Mouse (Mus musculus) megakaryocyte, embryonic 14.5 days (primary cell): ENCODE results near the gene Nmur2. TPM values are rescaled to one million over a fixed set of nuclear protein-coding genes. Genes with fewer than 3 reads are reported as not detected.

ENCODE experiments used
- H3K27me3 ChIP-seq: replicated peaks from 2 replicates; pipeline ENCODE3; 2012; ENCODE audit warnings: inconsistent platforms
- H3K36me3 ChIP-seq: replicated peaks from 2 replicates; pipeline ENCODE3; 2012; ENCODE audit warnings: low read length, inconsistent platforms, mixed read lengths
- H3K4me1 ChIP-seq: 2 replicates; pipeline ENCODE4 v1.6.1; 2012; ENCODE audit warnings: inconsistent platforms
- H3K4me3 ChIP-seq: replicated peaks from 2 replicates; pipeline ENCODE3; 2012; ENCODE audit warnings: moderate library complexity, mild to moderate bottlenecking, inconsistent platforms
- H3K9me3 ChIP-seq: 2 replicates; pipeline ENCODE4 v1.6.1; 2012; ENCODE audit warnings: inconsistent platforms
- FLI1 ChIP-seq: IDR thresholded peaks from 2 replicates; pipeline ENCODE4 v1.6.1; 2012; ENCODE audit warnings: low read length, inconsistent platforms, mixed read lengths
- GATA1 ChIP-seq: IDR thresholded peaks from 3 replicates; pipeline ENCODE4 v1.6.1; 2012; ENCODE audit warnings: mixed read lengths, low read length, inconsistent platforms, borderline replicate concordance
- polyA plus RNA-seq: library from polyadenylated mRNA; stranded (reverse); fragments of >175 nt; gene quantifications from 2 replicates; pipeline ENCODE4 v1.2.3, GENCODE M21; 2012; ENCODE audit warnings: low replicate concordance; ENCODE audit not compliant: insufficient read depth

Nmur2 gene
- polyA plus RNA-seq, 1 experiment, result not detected

GRCm38 (mm10) chr11:56013510-56014057, 27.2 kb downstream of the Nmur2 start:
- no peaks in the 10 kb centered on the region for H3K9me3 ChIP-seq
- TF ChIP-seq FLI1 (no peak), GATA1 (no peak)
- no peaks in the 10 kb centered on the region for H3K36me3 ChIP-seq
- no peaks in the 10 kb centered on the region for H3K4me1 ChIP-seq
- H3K4me3 ChIP-seq, result no peak overlapping the region
- H3K27me3 ChIP-seq, result no peaks in the 10 kb centered on the region

- Histone ChIP-seq H3K9me3 (no peaks in the 10 kb centered on the region), H3K27me3 (no peaks in the 10 kb centered on the region), H3K4me1 (no peaks in the 10 kb centered on the region), H3K36me3 (no peaks in the 10 kb centered on the region), H3K4me3 (no peak overlapping the region)
- no peak for TF ChIP-seq GATA1
- no peak for TF ChIP-seq FLI1
Observed at GRCm38 (mm10) chr11:56012396-56012795, 28.4 kb downstream of the Nmur2 start.

GRCm38 (mm10) chr11:56008277-56008676, 32.5 kb downstream of the Nmur2 start:
- no peaks in the 10 kb centered on the region for H3K27me3 ChIP-seq
- TF ChIP-seq GATA1 (no peak), FLI1 (no peak)
- no peak overlapping the region for H3K4me3 ChIP-seq

GRCm38 (mm10) chr11:55992799-55993198, 48.0 kb downstream of the Nmur2 start:
- TF ChIP-seq GATA1 (no peak), FLI1 (no peak)
- Histone ChIP-seq H3K9me3 (no peaks in the 10 kb centered on the region), H3K36me3 (no peaks in the 10 kb centered on the region), H3K4me3 (no peak overlapping the region), H3K27me3 (no peaks in the 10 kb centered on the region), H3K4me1 (no peaks in the 10 kb centered on the region)

More at GRCm38 (mm10) chr11:56008277-56008676, 32.5 kb downstream of the Nmur2 start:
- Histone ChIP-seq H3K9me3 (no peaks in the 10 kb centered on the region), H3K4me1 (no peaks in the 10 kb centered on the region), H3K36me3 (no peaks in the 10 kb centered on the region)

- Histone ChIP-seq H3K4me1 (no peaks in the 10 kb centered on the region), H3K9me3 (no peaks in the 10 kb centered on the region), H3K4me3 (no peak overlapping the region), H3K36me3 (no peaks in the 10 kb centered on the region), H3K27me3 (no peaks in the 10 kb centered on the region)
- TF ChIP-seq GATA1 (no peak), FLI1 (no peak)
Observed at GRCm38 (mm10) chr11:55992148-55992547, 48.7 kb downstream of the Nmur2 start.

GRCm38 (mm10) chr11:55991505-55992066, 49.2 kb downstream of the Nmur2 start:
- Histone ChIP-seq H3K27me3 (no peaks in the 10 kb centered on the region), H3K4me1 (no peaks in the 10 kb centered on the region), H3K4me3 (no peak overlapping the region), H3K9me3 (no peaks in the 10 kb centered on the region), H3K36me3 (no peaks in the 10 kb centered on the region)
- TF ChIP-seq GATA1 (no peak), FLI1 (no peak)

- H3K36me3 ChIP-seq, result no peaks in the 10 kb centered on the region
- no peaks in the 10 kb centered on the region for H3K4me1 ChIP-seq
- no peak for TF ChIP-seq GATA1
- no peak for TF ChIP-seq FLI1
- no peak overlapping the region for H3K4me3 ChIP-seq
- no peaks in the 10 kb centered on the region for H3K27me3 ChIP-seq
- peaks cover 9% of the 10 kb centered on the region for H3K9me3 ChIP-seq
Observed at GRCm38 (mm10) chr11:55984643-55985042, 56.2 kb downstream of the Nmur2 start.

GRCm38 (mm10) chr11:55981656-55982055, 59.2 kb downstream of the Nmur2 start:
- Histone ChIP-seq H3K36me3 (no peaks in the 10 kb centered on the region), H3K27me3 (no peaks in the 10 kb centered on the region), H3K9me3 (peaks cover 9% of the 10 kb centered on the region), H3K4me1 (no peaks in the 10 kb centered on the region), H3K4me3 (no peak overlapping the region)
- TF ChIP-seq GATA1 (no peak), FLI1 (no peak)

DNA sequence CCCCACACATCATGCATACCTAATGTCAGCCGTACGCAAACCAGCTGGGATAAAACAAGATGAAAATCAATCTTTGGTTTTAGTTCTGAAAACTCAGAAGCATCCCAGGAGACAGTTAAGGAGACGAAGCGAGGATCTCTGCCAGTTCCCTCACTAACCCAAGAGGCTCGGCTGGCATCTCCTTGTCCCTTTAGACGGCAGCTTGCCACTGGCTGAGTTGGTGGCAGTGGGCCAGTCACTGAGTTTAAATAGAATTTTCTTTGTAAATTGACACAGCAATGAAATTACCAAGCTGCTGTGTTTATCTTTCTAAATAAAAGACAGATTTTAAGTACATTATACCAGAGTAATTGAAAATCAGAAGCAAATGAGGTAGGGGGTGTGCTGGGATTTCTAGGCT, 62.7 kb downstream of the Nmur2 start:
- Histone ChIP-seq H3K9me3 (no peaks in the 10 kb centered on the region), H3K27me3 (peaks cover 2% of the 10 kb centered on the region)
- no peak for TF ChIP-seq GATA1
- no peak for TF ChIP-seq FLI1

More for the DNA sequence above, 62.7 kb downstream of the Nmur2 start:
- Histone ChIP-seq H3K36me3 (no peaks in the 10 kb centered on the region), H3K4me3 (no peak overlapping the region), H3K4me1 (no peaks in the 10 kb centered on the region)
